Mouse (Mus musculus) E14TG2a.4 (cell line): ENCODE measurements around the gene Plaur.

Experiments used
- CTCF ChIP-seq: conservative IDR thresholded peaks from 2 replicates; pipeline ENCODE4 v1.5.1; 2014; ENCODE audit warnings: low read length
- NANOG ChIP-seq: IDR thresholded peaks from 2 replicates; pipeline ENCODE4 v1.6.1; 2014; ENCODE audit warnings: borderline replicate concordance, low read length, mixed read lengths
- POU5F1 ChIP-seq: IDR thresholded peaks from 2 replicates; pipeline ENCODE4 v1.6.1; 2014; ENCODE audit warnings: low read length, borderline replicate concordance

DNA sequence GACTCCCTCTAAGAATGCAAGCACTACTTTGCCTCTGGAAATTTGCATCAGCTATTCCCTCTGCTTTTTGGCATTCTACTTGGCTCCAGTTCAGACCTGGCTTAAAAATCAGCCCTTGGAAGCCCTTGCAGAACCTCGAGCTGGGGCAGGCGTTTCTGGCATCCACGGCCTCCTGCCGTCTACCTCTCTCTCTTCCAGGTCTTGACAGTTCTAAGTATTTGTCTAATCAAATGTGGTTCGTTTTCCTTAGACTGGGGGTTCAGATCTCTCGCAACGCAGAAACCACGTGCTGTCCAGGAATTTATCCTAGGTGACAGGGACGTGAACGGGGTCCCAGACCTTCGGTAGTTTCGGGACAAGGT is 44.2 kb downstream of the Plaur start:
- TF ChIP-seq CTCF, result no peak
- no peak for TF ChIP-seq NANOG
- no peak for TF ChIP-seq POU5F1
